Mouse (Mus musculus) lung, postnatal 0 days (tissue): ENCODE measurements around the gene Scnm1.

ENCODE experiments used
- CTCF ChIP-seq: IDR thresholded peaks from 2 replicates; pipeline ENCODE4 v1.5.1; 2016; ENCODE audit warnings: antibody characterized with exemption, mild to moderate bottlenecking
- EP300 ChIP-seq: IDR thresholded peaks from 2 replicates; pipeline ENCODE4 v1.6.1; 2016; ENCODE audit warnings: antibody characterized with exemption, mild to moderate bottlenecking, control low read depth

DNA sequence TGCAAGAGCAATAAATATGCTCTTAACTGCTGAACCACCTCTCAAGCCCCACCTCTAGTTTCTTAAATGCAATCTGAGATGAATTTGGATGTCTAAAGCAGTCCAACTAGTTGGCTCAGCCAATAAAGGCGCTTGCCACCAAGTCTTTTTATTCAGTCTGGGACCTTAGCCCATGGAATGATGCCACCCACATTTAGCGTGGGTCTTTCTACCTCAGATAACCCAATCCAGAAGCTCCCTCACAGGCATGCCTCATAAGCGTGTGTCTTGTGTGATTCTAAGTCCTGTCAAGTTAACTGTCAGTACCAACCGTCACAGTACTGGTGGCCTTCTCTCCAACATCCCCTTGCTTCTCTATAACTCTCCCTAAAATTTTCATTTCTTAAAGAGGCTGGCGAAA lies 45.1 kb upstream of the Scnm1 start:
- TF ChIP-seq EP300 (no peak), CTCF (no peak)
